Mouse (Mus musculus): ENCODE measurements around the gene Suclg1. TPM values are rescaled to one million over a fixed set of nuclear protein-coding genes. Genes with fewer than 3 reads are reported as not detected.

Suclg1 gene
- 154 and 157 TPM in 2 replicates for polyA plus RNA-seq (2016; fragmentation: Nextera tagmentation; extraction: Ambion mirVana)

GRCm38 (mm10) chr6:73248237-73249048 is at the start of gene Suclg1:
Gene Suclg1, plus strand, starts transcription at chr6:73248382.
- no peaks in the 10 kb centered on the region for H3K9me3 ChIP-seq
- H3K4me1 ChIP-seq (replicated peaks) = peaks cover 12% of the 10 kb centered on the region
- H3K36me3 ChIP-seq = no peaks in the 10 kb centered on the region
- H3K27me3 ChIP-seq = no peaks in the 10 kb centered on the region
- peak within 1 kb of the TSS; percentile 94 for H3K4me3 ChIP-seq (replicated peaks)
- H3K9ac ChIP-seq (replicated peaks) = peak within 1 kb of the TSS; percentile 88
- peak within 1 kb of the TSS; percentile 67 for H3K27ac ChIP-seq
- peak within 1 kb of the TSS; percentile 77 for H3K4me2 ChIP-seq
- under 1% methylated on average over 57 of the region's 58 CpGs for WGBS
- peak; percentile 94 for ATAC-seq (ENCODE audit: insufficient number of reproducible peaks, insufficient read depth, low FRiP score, low TSS enrichment, low read depth)

- no peak overlapping the region for H3K4me2 ChIP-seq
- H3K4me1 ChIP-seq (replicated peaks) = no peaks in the 10 kb centered on the region
- no peak for ATAC-seq (ENCODE audit: insufficient number of reproducible peaks, insufficient read depth, low FRiP score, low TSS enrichment, low read depth)
- WGBS = 78% methylated on average over 2 of the region's 2 CpGs
- H3K27me3 ChIP-seq = no peaks in the 10 kb centered on the region
- H3K36me3 ChIP-seq = no peaks in the 10 kb centered on the region
- no peak overlapping the region for H3K9ac ChIP-seq (replicated peaks)
- no peaks in the 10 kb centered on the region for H3K9me3 ChIP-seq
- no peak overlapping the region for H3K4me3 ChIP-seq (replicated peaks)
- no peak overlapping the region for H3K27ac ChIP-seq
Measured at GRCm38 (mm10) chr6:73203724-73204123, 44.5 kb upstream of the Suclg1 start.

- no peak overlapping the region for H3K27ac ChIP-seq
- no peaks in the 10 kb centered on the region for H3K4me1 ChIP-seq (replicated peaks)
- H3K27me3 ChIP-seq = no peaks in the 10 kb centered on the region
- 81% methylated on average over 4 of the region's 4 CpGs for WGBS
- H3K9me3 ChIP-seq = no peaks in the 10 kb centered on the region
- no peak overlapping the region for H3K9ac ChIP-seq (replicated peaks)
- no peak overlapping the region for H3K4me2 ChIP-seq
- no peak for ATAC-seq (ENCODE audit: insufficient number of reproducible peaks, insufficient read depth, low FRiP score, low TSS enrichment, low read depth)
- no peaks in the 10 kb centered on the region for H3K36me3 ChIP-seq
- no peak overlapping the region for H3K4me3 ChIP-seq (replicated peaks)
Measured at GRCm38 (mm10) chr6:73204937-73205336, 43.2 kb upstream of the Suclg1 start.

- no peaks in the 10 kb centered on the region for H3K36me3 ChIP-seq
- no peaks in the 10 kb centered on the region for H3K4me1 ChIP-seq (replicated peaks)
- no peak overlapping the region for H3K27ac ChIP-seq
- no peak overlapping the region for H3K4me3 ChIP-seq (replicated peaks)
- no peak for ATAC-seq (ENCODE audit: insufficient number of reproducible peaks, insufficient read depth, low FRiP score, low TSS enrichment, low read depth)
- no peaks in the 10 kb centered on the region for H3K9me3 ChIP-seq
- no peaks in the 10 kb centered on the region for H3K27me3 ChIP-seq
- 92% methylated on average over 6 of the region's 6 CpGs for WGBS
- H3K9ac ChIP-seq (replicated peaks) = no peak overlapping the region
- H3K4me2 ChIP-seq = no peak overlapping the region
Measured at GRCm38 (mm10) chr6:73209598-73209997, 38.6 kb upstream of the Suclg1 start.

- no peaks in the 10 kb centered on the region for H3K36me3 ChIP-seq
- 87% methylated on average over 4 of the region's 4 CpGs for WGBS
- no peaks in the 10 kb centered on the region for H3K4me1 ChIP-seq (replicated peaks)
- H3K4me2 ChIP-seq = no peak overlapping the region
- H3K27me3 ChIP-seq = no peaks in the 10 kb centered on the region
- no peak overlapping the region for H3K4me3 ChIP-seq (replicated peaks)
- ATAC-seq (ENCODE audit: insufficient number of reproducible peaks, insufficient read depth, low FRiP score, low TSS enrichment, low read depth) = no peak
- H3K9me3 ChIP-seq = no peaks in the 10 kb centered on the region
- no peak overlapping the region for H3K27ac ChIP-seq
- no peak overlapping the region for H3K9ac ChIP-seq (replicated peaks)
Measured at GRCm38 (mm10) chr6:73210445-73210972, 37.7 kb upstream of the Suclg1 start.

- no peaks in the 10 kb centered on the region for H3K9me3 ChIP-seq
- no peak overlapping the region for H3K4me3 ChIP-seq (replicated peaks)
- H3K27ac ChIP-seq = no peak overlapping the region
- no peak overlapping the region for H3K9ac ChIP-seq (replicated peaks)
- no peaks in the 10 kb centered on the region for H3K36me3 ChIP-seq
- H3K27me3 ChIP-seq = no peaks in the 10 kb centered on the region
- no peaks in the 10 kb centered on the region for H3K4me1 ChIP-seq (replicated peaks)
- ATAC-seq (ENCODE audit: insufficient number of reproducible peaks, insufficient read depth, low FRiP score, low TSS enrichment, low read depth) = no peak
- no peak overlapping the region for H3K4me2 ChIP-seq
- 92% methylated on average over 3 of the region's 3 CpGs for WGBS
Measured at GRCm38 (mm10) chr6:73211036-73211435, 37.1 kb upstream of the Suclg1 start.

- H3K9me3 ChIP-seq = no peaks in the 10 kb centered on the region
- H3K36me3 ChIP-seq = no peaks in the 10 kb centered on the region
- ATAC-seq (ENCODE audit: insufficient number of reproducible peaks, insufficient read depth, low FRiP score, low TSS enrichment, low read depth) = no peak
- H3K27ac ChIP-seq = no peak overlapping the region
- no peak overlapping the region for H3K9ac ChIP-seq (replicated peaks)
- H3K4me2 ChIP-seq = no peak overlapping the region
- no peak overlapping the region for H3K4me3 ChIP-seq (replicated peaks)
- H3K27me3 ChIP-seq = no peaks in the 10 kb centered on the region
- no peaks in the 10 kb centered on the region for H3K4me1 ChIP-seq (replicated peaks)
Measured at GRCm38 (mm10) chr6:73211602-73212001, 36.6 kb upstream of the Suclg1 start.

- Histone ChIP-seq H3K27me3 (no peaks in the 10 kb centered on the region), H3K27ac (peak within 1 kb of the TSS; percentile 50; the same call in 1 of the 2 replicates), H3K4me2 (peak within 1 kb of the TSS; percentile 59), H3K9ac (replicated peaks) (no peak within 1 kb of the TSS), H3K4me1 (replicated peaks) (peaks cover 12% of the 10 kb centered on the region), H3K4me3 (replicated peaks) (peak within 1 kb of the TSS; percentile 36), H3K9me3 (no peaks in the 10 kb centered on the region), H3K36me3 (no peaks in the 10 kb centered on the region)
- ATAC-seq (ENCODE audit: insufficient number of reproducible peaks, insufficient read depth, low FRiP score, low TSS enrichment, low read depth) = peak; percentile 96
- 36% methylated on average over 25 of the region's 25 CpGs for WGBS
Measured at GRCm38 (mm10) chr6:73221189-73221957, 26.8 kb upstream of the Suclg1 start, which contains the start of gene Dnah6. Gene Dnah6, minus strand, starts transcription at chr6:73221651.

- WGBS = 29% methylated on average over 22 of the region's 23 CpGs
- no peaks in the 10 kb centered on the region for H3K9me3 ChIP-seq
- no peak overlapping the region for H3K9ac ChIP-seq (replicated peaks)
- H3K4me3 ChIP-seq (replicated peaks) = peak overlapping the region; percentile 36
- ATAC-seq (ENCODE audit: insufficient number of reproducible peaks, insufficient read depth, low FRiP score, low TSS enrichment, low read depth) = peak; percentile 23; the same call in 1 of the 2 replicates
- no peaks in the 10 kb centered on the region for H3K36me3 ChIP-seq
- peak overlapping the region; percentile 59 for H3K4me2 ChIP-seq
- peaks cover 12% of the 10 kb centered on the region for H3K4me1 ChIP-seq (replicated peaks)
- no peaks in the 10 kb centered on the region for H3K27me3 ChIP-seq
- peak overlapping the region; percentile 50; the same call in 1 of the 2 replicates for H3K27ac ChIP-seq
Measured at GRCm38 (mm10) chr6:73221958-73222735, 26.0 kb upstream of the Suclg1 start.

GRCm38 (mm10) chr6:73222841-73223526 is 25.2 kb upstream of the Suclg1 start:
- Histone ChIP-seq H3K9me3 (no peaks in the 10 kb centered on the region), H3K27ac (0 out of 2 replicates have a peak overlapping the region, but pooled peaks have one; percentile 51), H3K27me3 (no peaks in the 10 kb centered on the region), H3K4me3 (replicated peaks) (no peak overlapping the region), H3K36me3 (no peaks in the 10 kb centered on the region), H3K9ac (replicated peaks) (no peak overlapping the region), H3K4me1 (replicated peaks) (peaks cover 12% of the 10 kb centered on the region), H3K4me2 (peak overlapping the region; percentile 41)
- peak; percentile 74 for ATAC-seq (ENCODE audit: insufficient number of reproducible peaks, insufficient read depth, low FRiP score, low TSS enrichment, low read depth)
- WGBS = 4% methylated on average over 9 of the region's 10 CpGs

Measured in limb, embryonic 12.5 days (tissue).